Mouse (Mus musculus): ENCODE data around the gene Trim17. TPM values are rescaled to one million over a fixed set of nuclear protein-coding genes. Genes with fewer than 3 reads are reported as not detected.
"Not testable (repeated sequence)": the region's sequence is repeated elsewhere in the genome, so short reads cannot be mapped to it uniquely, and the experiment has no call there.

The Trim17 gene
- total RNA-seq, 2 experiments from 2014 or later: 5.4 TPM

GRCm38 (mm10) chr11:58944136-58944535, 10.3 kb upstream of the Trim17 start:
- DNase-seq (ENCODE audit: low spot score in 2 of 2): no peak
- intact Hi-C loops (cut with DNase I): no loop called here

- intact Hi-C loops (cut with DNase I): no loop called here
- DNase-seq (ENCODE audit: low spot score in 2 of 2): no peak
Observed at GRCm38 (mm10) chr11:58947306-58947705, 7.2 kb upstream of the Trim17 start.

GRCm38 (mm10) chr11:58947798-58948528, 6.5 kb upstream of the Trim17 start:
- DNase-seq (ENCODE audit: low spot score in 2 of 2): peak; percentile 72 to 79
- intact Hi-C loops (cut with DNase I): no loop called here

DNA sequence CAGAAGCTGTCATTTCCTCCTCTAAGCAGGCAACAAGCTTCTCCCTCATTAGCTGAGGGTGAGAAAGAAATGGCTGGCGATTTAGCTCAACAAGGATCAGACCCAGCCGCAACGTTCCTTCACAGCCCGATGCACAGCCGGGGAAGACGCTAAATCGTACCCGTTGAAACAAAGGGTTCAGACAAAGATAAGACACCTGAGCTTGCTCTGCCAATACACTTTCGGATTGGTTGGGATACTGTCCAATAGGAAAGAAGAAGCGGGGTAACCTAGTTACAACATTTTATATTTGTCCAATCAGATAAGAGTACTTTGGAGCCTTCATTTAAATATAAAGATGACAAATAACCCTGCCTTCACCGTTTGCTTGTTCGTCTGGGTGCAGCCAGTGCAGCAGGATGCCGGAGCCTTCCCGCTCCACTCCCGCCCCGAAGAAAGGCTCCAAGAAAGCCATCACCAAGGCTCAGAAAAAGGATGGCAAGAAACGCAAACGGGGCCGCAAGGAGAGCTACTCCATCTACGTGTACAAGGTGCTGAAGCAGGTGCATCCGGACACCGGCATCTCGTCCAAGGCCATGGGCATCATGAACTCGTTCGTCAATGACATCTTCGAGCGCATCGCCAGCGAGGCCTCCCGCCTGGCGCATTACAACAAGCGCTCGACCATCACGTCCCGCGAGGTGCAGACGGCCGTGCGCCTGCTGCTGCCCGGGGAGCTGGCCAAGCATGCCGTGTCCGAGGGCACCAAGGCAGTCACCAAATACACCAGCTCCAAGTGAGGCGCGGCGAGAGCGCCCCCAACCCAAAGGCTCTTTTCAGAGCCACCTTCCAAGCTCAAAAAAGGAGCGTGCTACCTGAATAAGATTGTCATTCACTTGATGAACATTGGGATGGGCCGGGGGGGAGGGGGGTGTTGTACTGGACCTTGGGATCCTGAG, 5.7 kb upstream of the Trim17 start, which contains the start of gene Hist3h2ba:
Gene Hist3h2ba, plus strand, starts transcription at position 379 of the 938 bp plus-strand sequence.
- intact Hi-C loops (cut with DNase I): no loop called here
- DNase-seq (ENCODE audit: low spot score in 2 of 2): peak; percentile 82 to 96

DNA sequence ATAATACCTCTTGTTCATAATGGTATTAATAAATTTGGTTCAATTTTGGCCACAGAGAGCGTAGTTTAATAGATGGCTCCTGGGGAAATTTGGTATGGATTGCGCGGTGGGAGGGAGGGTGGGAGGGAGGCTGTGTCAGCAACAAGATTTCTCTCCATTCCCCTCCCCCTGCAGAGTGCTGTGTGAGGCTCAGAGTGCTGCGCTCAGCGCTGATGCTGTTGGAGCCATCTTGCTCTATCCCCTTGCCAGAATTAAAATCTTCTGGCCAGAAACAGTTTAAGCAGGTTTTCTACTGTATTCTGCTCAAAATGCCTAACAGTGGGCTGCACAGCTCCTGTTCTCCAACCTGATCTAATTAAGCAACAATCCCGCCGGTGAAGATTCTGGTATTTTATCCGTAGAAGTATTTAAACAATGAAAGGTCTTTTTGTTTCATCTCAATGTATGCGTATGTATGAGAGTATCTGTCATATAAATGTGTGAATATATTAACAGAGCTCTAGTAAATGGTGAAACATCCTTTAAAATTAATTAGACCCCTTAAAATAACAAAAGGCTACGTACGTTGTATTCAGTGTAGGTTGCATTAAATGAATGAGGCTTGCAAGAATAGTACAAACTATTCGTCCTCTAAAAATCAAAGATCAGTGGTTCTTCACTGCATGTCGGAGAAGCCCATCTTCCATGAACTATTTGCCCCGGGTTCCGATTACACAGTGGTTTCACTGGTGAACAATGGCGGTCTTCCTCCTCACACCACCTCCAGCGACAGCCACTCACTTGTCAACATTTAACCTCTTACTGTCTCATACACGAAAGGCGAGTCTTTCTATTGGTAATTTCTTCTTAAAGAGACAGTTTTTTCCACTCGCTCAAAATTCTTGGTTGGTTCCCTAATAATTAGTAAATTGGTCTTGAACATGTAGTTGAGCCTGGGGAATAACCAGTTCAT, 4.7 kb upstream of the Trim17 start:
- intact Hi-C loops (cut with DNase I): no loop called here
- peak; percentile 61 to 82 for DNase-seq (ENCODE audit: low spot score in 2 of 2)

DNA sequence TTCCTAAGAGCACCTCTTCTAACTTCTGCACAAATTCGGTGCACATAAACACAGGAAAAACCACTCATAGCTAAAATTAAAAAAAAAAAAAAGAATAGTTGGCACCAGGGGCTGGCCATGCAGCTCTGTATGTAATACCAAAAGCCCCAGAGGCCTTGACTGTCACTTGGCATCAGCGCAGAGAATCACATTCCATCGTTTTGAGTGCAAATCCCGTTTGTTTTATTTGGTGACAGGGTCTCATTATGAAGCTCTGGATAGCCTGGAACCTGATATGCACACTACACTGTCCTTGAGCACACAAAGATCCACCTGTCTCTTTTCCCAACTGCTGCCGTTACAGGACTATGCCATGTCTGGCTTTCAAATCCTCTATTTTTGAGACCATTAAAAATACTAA, 3.3 kb upstream of the Trim17 start:
- intact Hi-C loops (cut with DNase I): no loop called here

GRCm38 (mm10) chr11:58953351-58954169, 925 bp upstream of the Trim17 start:
- intact Hi-C loops (cut with DNase I): no loop called here
- no peak for DNase-seq (ENCODE audit: low spot score in 2 of 2)

More for the DNA sequence above, 3.3 kb upstream of the Trim17 start:
- DNase-seq (ENCODE audit: low spot score in 2 of 2): no peak

- DNase-seq (ENCODE audit: low spot score in 2 of 2); intact Hi-C loops (cut with DNase I): not testable (repeated sequence)
Observed at GRCm38 (mm10) chr11:58954170-58954419, 390 bp upstream of the Trim17 start.

GRCm38 (mm10) chr11:58955143-58955867, 820 bp downstream of the Trim17 start:
- intact Hi-C loops (cut with DNase I): no loop called here

DNA sequence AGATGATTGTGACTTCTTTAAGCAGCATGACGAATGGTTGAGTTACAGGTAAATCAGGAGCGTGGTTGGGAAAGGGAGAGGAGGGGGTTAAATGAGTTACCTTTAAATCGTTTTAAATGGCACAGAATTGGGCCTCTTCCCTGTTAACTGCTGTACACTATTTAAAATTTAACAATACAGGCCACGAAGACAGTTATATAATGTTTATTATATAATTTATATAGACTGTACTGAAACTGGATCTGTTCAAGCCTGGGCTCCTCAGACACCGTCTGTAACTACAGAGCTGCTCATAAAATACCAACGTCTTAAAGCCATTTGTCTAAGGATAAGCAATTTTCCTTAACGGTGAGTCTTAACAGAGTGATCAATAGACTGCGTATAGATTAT, 1.4 kb downstream of the Trim17 start:
- DNase-seq (ENCODE audit: low spot score in 2 of 2): no peak
- intact Hi-C loops (cut with DNase I): no loop called here

More at GRCm38 (mm10) chr11:58955143-58955867, 820 bp downstream of the Trim17 start:
- DNase-seq (ENCODE audit: low spot score in 2 of 2): no peak

DNA sequence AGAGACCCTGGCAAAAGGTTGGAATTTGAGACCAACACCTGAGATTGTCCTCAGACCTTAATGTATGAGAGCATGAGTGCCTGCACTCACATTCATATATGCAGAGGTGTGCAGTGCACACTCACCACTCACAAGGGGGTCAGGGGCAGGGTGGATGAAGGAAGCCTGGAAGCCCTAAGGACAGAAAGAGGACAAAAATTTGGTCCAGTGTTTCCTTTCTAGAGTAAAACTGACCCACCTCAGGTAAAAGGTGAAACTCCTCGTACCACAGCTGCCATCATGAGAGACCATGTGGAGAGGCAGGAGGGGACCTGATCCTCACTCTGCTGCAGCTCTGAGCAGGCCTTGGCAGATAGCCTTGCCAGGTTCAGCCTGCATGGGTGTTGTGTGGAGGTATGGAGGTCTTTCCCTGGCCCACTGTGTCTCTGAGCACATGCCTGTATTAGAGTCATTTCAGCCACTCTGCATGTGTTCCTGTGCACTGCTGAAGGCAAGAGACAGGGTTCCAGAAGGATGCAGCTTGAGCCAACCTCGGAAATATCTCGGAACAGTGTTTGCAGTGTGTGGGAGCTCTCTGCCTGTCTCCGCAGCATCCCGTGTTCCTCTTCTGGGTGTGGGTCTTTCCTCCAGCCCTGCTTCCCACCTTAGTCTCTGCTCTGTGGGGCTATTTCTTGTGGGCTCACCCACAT, 2.9 kb downstream of the Trim17 start:
- DNase-seq (ENCODE audit: low spot score in 2 of 2): peak in 1 of 2 experiments; percentile 70
- intact Hi-C loops (cut with DNase I): no loop called here

DNA sequence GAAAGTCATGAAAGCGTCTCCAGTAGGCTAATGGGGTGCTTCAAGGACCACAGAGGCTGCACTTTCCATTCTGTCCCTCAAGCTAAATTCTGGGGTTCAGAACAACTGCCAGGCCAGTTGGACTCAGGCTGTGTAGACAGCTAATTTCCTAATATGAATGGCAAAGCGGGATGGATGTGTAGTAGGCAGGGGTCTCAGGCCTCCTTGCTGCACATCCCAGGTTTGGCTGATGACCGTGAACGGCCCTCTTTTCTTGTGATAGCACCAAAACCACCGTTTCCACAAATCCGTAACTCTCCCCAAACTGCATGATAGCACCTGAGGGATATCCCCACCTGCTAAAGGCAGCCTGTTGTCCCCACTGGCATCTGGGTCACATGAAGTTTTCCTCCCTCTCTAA, 4.1 kb downstream of the Trim17 start:
- intact Hi-C loops (cut with DNase I): no loop called here
- DNase-seq (ENCODE audit: low spot score in 2 of 2): no peak

DNA sequence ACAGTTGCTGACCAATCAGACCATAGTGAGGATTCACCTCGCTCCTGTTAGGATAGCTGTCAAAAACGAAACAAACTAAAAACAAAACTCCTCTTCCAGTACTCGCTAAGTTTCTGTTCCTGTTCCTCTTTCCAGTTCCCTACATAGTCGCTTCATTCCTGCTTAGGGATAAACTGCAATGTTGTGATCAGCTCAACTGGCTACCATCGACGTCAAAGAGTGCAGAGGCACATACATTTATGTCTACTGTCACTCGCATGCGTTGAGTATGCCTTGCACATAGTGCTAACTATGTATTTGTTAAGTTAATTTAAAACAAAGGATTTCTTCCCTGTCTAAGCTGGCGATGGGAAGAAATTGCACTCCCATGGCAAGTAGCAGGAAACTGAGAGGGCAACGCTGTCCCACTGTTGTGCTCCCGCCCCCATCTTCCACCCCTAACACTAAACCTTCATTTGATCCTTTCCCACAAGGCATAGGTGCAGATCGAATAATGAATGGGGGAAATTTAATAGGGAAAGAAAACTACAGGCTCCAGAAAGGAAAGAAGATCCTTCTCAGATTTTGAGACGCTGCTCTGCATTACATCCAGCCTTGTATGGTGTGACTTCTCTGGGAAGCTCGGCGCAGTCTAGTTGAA, 4.8 kb downstream of the Trim17 start:
- intact Hi-C loops (cut with DNase I): no loop called here
- no peak for DNase-seq (ENCODE audit: low spot score in 2 of 2)

DNA sequence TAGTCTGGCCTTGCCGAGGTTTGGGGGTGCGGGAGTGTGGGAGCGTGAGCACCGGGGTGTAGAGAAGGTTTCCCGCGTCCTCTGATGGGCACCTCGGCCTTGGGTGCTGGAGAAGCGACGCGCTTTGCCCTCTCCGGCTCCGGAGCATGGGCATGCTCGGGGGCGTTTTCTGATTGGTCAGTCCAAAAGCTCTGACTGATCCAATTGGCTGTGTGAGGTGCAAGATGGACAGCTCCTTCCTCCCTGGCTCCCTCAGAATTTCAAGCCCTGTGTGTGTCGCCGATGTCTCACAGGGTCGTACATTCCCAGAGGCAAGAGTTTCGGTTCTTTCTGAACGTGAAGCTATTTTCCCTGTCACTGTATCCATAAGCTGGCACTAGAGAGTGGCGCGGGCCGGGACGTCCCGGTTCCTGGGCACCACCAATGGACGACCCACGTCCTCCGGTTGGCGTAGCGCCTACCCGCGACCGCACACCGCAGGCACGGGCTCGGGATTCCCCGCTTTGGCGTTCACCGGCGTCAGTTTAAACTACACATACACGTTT, 5.5 kb downstream of the Trim17 start:
- DNase-seq (ENCODE audit: low spot score in 2 of 2): peak; percentile 77 to 88
- intact Hi-C loops (cut with DNase I): no loop called here

- intact Hi-C loops (cut with DNase I): no loop called here
- no peak for DNase-seq (ENCODE audit: low spot score in 2 of 2)
Observed at GRCm38 (mm10) chr11:58961364-58962177, 7.1 kb downstream of the Trim17 start.

- DNase-seq (ENCODE audit: low spot score in 2 of 2): no peak
- intact Hi-C loops (cut with DNase I): no loop called here
Observed at GRCm38 (mm10) chr11:58963543-58963942, 9.1 kb downstream of the Trim17 start.

Data from left cerebral cortex, postnatal 25 days (tissue).